Mouse (Mus musculus) heart, adult 18-20 months (tissue): ENCODE results near the gene Pigg. TPM values are rescaled to one million over a fixed set of nuclear protein-coding genes. Genes with fewer than 3 reads are reported as not detected.

Experiments used
- DNase-seq, 2 experiments: peaks; one replicate each; pipeline ENCODE4 v3.0.0; 2021 to 2022; ENCODE audit warnings: mixed read lengths in 1 of 2
- total RNA-seq, 2 experiments: library from RNA; stranded (reverse); gene quantifications; 2 replicates each; pipeline ENCODE4 v1.2.3; 2021

The Pigg gene
- total RNA-seq, 2 experiments from 2014 or later = 10.1 to 12.5 TPM

GRCm38 (mm10) chr5:108354056-108354455, 41.6 kb downstream of the Pigg start:
- no peak for DNase-seq

GRCm38 (mm10) chr5:108357862-108358261, 45.5 kb downstream of the Pigg start:
- no peak for DNase-seq

GRCm38 (mm10) chr5:108359491-108359890, 47.1 kb downstream of the Pigg start:
- no peak for DNase-seq

GRCm38 (mm10) chr5:108360211-108360610, 47.8 kb downstream of the Pigg start:
- DNase-seq = no peak

- DNase-seq = no peak
Observed at GRCm38 (mm10) chr5:108362330-108362729, 49.9 kb downstream of the Pigg start.

- DNase-seq = no peak
Observed at GRCm38 (mm10) chr5:108366328-108366983, 54.0 kb downstream of the Pigg start.

- peak; percentile 36 to 62 for DNase-seq
Observed at GRCm38 (mm10) chr5:108366984-108367841, 54.8 kb downstream of the Pigg start.

GRCm38 (mm10) chr5:108367871-108368332, 55.5 kb downstream of the Pigg start, which contains the start of gene Gm42517:
Gene Gm42517, minus strand, starts transcription at chr5:108367922.
- DNase-seq = peak; percentile 9 to 26

- DNase-seq = no peak
Observed at GRCm38 (mm10) chr5:108368446-108368845, 56.0 kb downstream of the Pigg start.

GRCm38 (mm10) chr5:108368851-108369621, 56.6 kb downstream of the Pigg start:
- peak; percentile 37 to 55 for DNase-seq

- DNase-seq = no peak
Observed at GRCm38 (mm10) chr5:108369964-108370363, 57.6 kb downstream of the Pigg start.

GRCm38 (mm10) chr5:108374079-108374478, 61.7 kb downstream of the Pigg start:
- DNase-seq = no peak

- DNase-seq = no peak
Observed at GRCm38 (mm10) chr5:108376059-108376458, 63.6 kb downstream of the Pigg start.

GRCm38 (mm10) chr5:108378346-108378745, 65.9 kb downstream of the Pigg start:
- DNase-seq = no peak

GRCm38 (mm10) chr5:108385632-108386031, 73.2 kb downstream of the Pigg start:
- no peak for DNase-seq

- DNase-seq = no peak
Observed at GRCm38 (mm10) chr5:108386449-108386848, 74.0 kb downstream of the Pigg start.

- DNase-seq = no peak
Observed at GRCm38 (mm10) chr5:108388201-108388600, 75.8 kb downstream of the Pigg start, which contains the start of gene Pde6b. Gene Pde6b, plus strand, starts transcription at chr5:108388391.

- no peak for DNase-seq
Observed at GRCm38 (mm10) chr5:108389744-108390143, 77.3 kb downstream of the Pigg start.
